Mouse (Mus musculus) frontal cortex, postnatal 14 days (tissue): ENCODE results near the gene Stx19.

Source experiments
- DNase-seq, 2 experiments: peaks; one replicate each; pipeline ENCODE4 v3.0.0; 2022; ENCODE audit warnings: low spot score in 2 of 2

Gene Stx19

GRCm38 (mm10) chr16:62814491-62814890 lies at the start of gene Stx19:
TSS of gene Stx19 (plus strand) at chr16:62814676.
- no peak for DNase-seq

GRCm38 (mm10) chr16:62773462-62773861 lies 41.0 kb upstream of the Stx19 start:
- no peak for DNase-seq

GRCm38 (mm10) chr16:62776034-62776433 lies 38.4 kb upstream of the Stx19 start:
- no peak for DNase-seq

- DNase-seq, result no peak
These were observed 36.2 kb upstream of the Stx19 start for GRCm38 (mm10) chr16:62778282-62778681.

GRCm38 (mm10) chr16:62782229-62782628 lies 32.2 kb upstream of the Stx19 start:
- no peak for DNase-seq

GRCm38 (mm10) chr16:62786621-62787331 lies 27.7 kb upstream of the Stx19 start, which contains the start of gene Nsun3:
TSS of gene Nsun3 (minus strand) at chr16:62786818.
- peak; percentile 87 to 90 for DNase-seq

- no peak for DNase-seq
These were observed 17.9 kb upstream of the Stx19 start for GRCm38 (mm10) chr16:62796608-62797007.

- DNase-seq, result no peak
These were observed 15.7 kb upstream of the Stx19 start for GRCm38 (mm10) chr16:62798808-62799207.

- DNase-seq, result no peak
These were observed 15.1 kb upstream of the Stx19 start for GRCm38 (mm10) chr16:62799426-62799825.

GRCm38 (mm10) chr16:62799839-62800238 lies 14.6 kb upstream of the Stx19 start:
- DNase-seq, result no peak

GRCm38 (mm10) chr16:62804621-62805020 lies 9.9 kb upstream of the Stx19 start:
- DNase-seq, result no peak

- DNase-seq, result no peak
These were observed 7.1 kb upstream of the Stx19 start for GRCm38 (mm10) chr16:62807249-62807979.

- DNase-seq, result no peak
These were observed 3.6 kb upstream of the Stx19 start for GRCm38 (mm10) chr16:62810855-62811254.

GRCm38 (mm10) chr16:62813790-62814189 lies 686 bp upstream of the Stx19 start:
- DNase-seq, result no peak

GRCm38 (mm10) chr16:62822472-62822871 lies 8.0 kb downstream of the Stx19 start:
- no peak for DNase-seq

- no peak for DNase-seq
These were observed 11.9 kb downstream of the Stx19 start for GRCm38 (mm10) chr16:62826156-62827001.

- DNase-seq, result no peak
These were observed 17.6 kb downstream of the Stx19 start for GRCm38 (mm10) chr16:62832027-62832426.

- peak in 1 of 2 experiments; percentile 19 for DNase-seq
These were observed 18.0 kb downstream of the Stx19 start for GRCm38 (mm10) chr16:62832481-62832880.

GRCm38 (mm10) chr16:62834016-62834735 lies 19.7 kb downstream of the Stx19 start:
- DNase-seq, result no peak

GRCm38 (mm10) chr16:62845341-62845740 lies 30.9 kb downstream of the Stx19 start:
- no peak for DNase-seq

GRCm38 (mm10) chr16:62846498-62847312 lies 32.2 kb downstream of the Stx19 start, which contains the start of gene Arl13b:
TSS of gene Arl13b (minus strand) at chr16:62847040.
- DNase-seq, result peak; percentile 92 to 94
